Mouse (Mus musculus) spleen, adult 2 months (tissue): ENCODE measurements at regions not wholly inside any gene's neighbourhood (a gene's known extent, or its start where the extent isn't known, plus 50 kb on each side); places are given as distances from the start of the nearest gene placed in this dataset.

Experiments used
- CTCF ChIP-seq: fragments of 200-500 bp; IDR thresholded peaks from 2 replicates; pipeline ENCODE4 v1.5.1; 2011; ENCODE audit warnings: mild to moderate bottlenecking, inconsistent platforms; ENCODE audit not compliant: insufficient read depth, insufficient read length, insufficient replicate concordance; ENCODE audit errors: extremely low read depth
- POLR2A ChIP-seq: fragments of 200-500 bp; IDR thresholded peaks from 2 replicates; pipeline ENCODE4 v1.6.1; 2011; ENCODE audit warnings: low read depth, low read length, inconsistent platforms

DNA sequence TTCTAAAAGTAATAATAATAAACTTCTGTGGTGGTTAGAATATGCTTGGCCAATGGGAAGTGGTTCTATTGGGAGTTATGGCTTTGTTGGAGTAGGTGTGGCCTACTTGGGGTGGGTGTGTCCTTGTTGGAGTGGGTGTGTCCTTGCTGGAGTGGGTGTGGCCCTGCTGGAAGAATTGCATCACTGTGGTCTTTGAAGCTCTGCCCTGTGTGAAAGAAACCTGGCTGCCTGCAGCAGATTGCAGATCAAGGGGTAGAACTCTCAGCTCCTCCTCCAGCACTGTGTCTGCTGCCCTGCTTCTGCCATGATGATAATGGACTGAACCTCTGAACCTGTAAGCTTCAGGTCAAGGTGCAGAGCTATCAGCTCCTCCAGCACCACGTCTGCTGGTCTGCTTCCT, 118.1 kb downstream of the Ets2 start:
- no peak for TF ChIP-seq CTCF
- no peak for TF ChIP-seq POLR2A
